Mouse (Mus musculus) embryonic stem cell, embryonic (primary cell): ENCODE measurements around the gene Mrpl4.

Experiments used
- CTCF ChIA-PET, 4 experiments: fragments of 300-600 bp in 2 of 4; fragments of 350-600 bp in 2 of 4; sonication (Branson Sonifier 250); formaldehyde crosslinking; loops; one replicate each; lab custom pipeline; 2022; ENCODE audit warnings: inconsistent platforms in 2 of 4; lab: Charles Lee
- POLR2A ChIA-PET, 4 experiments: fragments of 300-600 bp in 2 of 4; fragments of 350-600 bp in 2 of 4; sonication (Branson Sonifier 250); formaldehyde crosslinking; loops; one replicate each; lab custom pipeline; 2022; ENCODE audit warnings: antibody characterized with exemption in 4 of 4, inconsistent platforms in 1 of 4; lab: Charles Lee

Mrpl4 gene

DNA sequence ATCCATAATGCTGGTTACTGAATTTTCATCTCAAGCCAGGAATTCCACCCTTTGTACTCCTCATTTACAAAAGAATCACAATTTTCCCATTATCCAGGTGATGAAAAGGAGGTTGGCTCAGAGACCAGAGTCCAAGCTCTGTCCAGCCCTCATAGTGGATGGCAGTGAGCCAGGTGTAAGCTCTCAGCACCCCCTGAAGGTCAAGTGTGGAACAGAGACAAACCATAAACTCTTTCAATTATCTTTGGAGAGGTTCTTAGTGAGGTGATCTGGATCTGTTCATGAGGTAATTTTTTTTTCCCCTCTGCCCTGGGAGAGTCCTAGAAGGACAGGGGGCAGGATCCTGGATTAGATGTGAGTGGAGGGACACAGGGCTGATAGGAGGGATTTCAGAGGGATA lies 1.7 kb upstream of the Mrpl4 start:
- ChIA-PET POLR2A (interaction anchor here (0.6 to 19.7 kb wide), 40 partner anchors 9 to 299 kb away, joined by 3 to 411 read pairs (median 4); partner anchors contain the start of genes Eif3g (in 3 of the 4), Gm38431 (in 2 of the 4), Raver1 (in 2 of the 4) and S1pr2 (in 2 of the 4)), CTCF (interaction anchor here (0.6 to 2.2 kb wide), 32 partner anchors 9 to 260 kb away, joined by 3 to 12 read pairs (median 4); partner anchors contain the start of gene Eif3g (in 4 of the 4))

DNA sequence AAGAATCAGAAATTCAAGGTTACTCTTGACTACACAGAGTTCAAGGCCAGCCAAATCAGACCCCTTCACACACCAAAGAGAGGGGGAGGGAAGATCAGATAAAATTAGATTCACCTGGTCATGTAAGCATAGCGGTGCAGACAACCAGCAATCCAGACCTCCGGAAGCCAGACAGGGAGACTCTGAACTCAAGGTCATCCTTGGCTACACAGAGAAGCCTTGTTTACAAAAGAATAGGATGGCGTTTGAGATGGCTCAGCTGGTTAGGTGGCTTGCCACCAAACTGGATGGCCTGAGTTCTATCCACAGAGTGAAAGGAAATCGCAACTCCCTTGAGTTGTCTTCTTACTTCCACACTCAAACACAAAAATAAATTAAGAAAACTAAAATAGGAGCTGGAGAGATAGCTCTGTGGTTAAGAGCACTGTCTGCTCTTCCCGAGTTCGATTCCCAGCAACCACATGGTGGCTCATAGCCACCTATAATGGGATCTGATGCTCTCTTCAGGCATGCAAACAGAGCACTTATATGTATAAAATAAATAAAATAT lies 812 bp upstream of the Mrpl4 start:
- ChIA-PET POLR2A (interaction anchor here (0.6 to 19.7 kb wide), 33 partner anchors 8 to 219 kb away, joined by 3 to 411 read pairs (median 5); partner anchors contain the start of genes Icam1 (in 3 of the 4), S1pr2 (in 3 of the 4), Eif3g (in 2 of the 4) and Icam4 (in 1 of the 4)), CTCF (interaction anchor here in 3 of 4 experiments (1.0 to 2.2 kb wide), 12 partner anchors 13 to 103 kb away, joined by 3 to 8 read pairs (median 4); partner anchors contain the start of gene Eif3g (in 3 of the 3))

DNA sequence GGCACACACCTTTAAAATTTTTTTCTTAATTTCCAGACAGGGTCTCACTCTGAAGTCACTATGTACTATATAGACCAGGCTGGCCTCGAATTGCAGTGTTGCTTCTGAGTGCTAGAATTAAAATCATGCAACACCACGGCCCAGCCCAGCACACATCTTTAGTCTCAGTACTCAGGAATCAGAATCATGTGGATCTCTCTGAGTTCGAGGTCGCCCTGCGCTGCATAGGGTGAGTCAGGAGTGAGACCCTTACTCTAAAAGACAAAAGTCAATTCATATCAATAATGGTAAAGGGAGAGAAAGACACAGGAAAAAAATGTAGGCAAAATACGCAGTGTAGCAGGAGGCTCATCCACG lies 290 bp upstream of the Mrpl4 start:
- ChIA-PET CTCF (interaction anchor here in 2 of 4 experiments (1.0 to 2.0 kb wide), 3 partner anchors 103 to 171 kb away, joined by 3 to 8 read pairs (median 6); partner anchors contain the start of gene Eif3g (in 1 of the 2)), POLR2A (interaction anchor here (0.6 to 19.7 kb wide), 38 partner anchors 12 to 124 kb away, joined by 3 to 411 read pairs (median 6); partner anchors contain the start of genes Icam1 (in 4 of the 4), S1pr2 (in 3 of the 4), Eif3g (in 2 of the 4) and Icam4 (in 2 of the 4))

DNA sequence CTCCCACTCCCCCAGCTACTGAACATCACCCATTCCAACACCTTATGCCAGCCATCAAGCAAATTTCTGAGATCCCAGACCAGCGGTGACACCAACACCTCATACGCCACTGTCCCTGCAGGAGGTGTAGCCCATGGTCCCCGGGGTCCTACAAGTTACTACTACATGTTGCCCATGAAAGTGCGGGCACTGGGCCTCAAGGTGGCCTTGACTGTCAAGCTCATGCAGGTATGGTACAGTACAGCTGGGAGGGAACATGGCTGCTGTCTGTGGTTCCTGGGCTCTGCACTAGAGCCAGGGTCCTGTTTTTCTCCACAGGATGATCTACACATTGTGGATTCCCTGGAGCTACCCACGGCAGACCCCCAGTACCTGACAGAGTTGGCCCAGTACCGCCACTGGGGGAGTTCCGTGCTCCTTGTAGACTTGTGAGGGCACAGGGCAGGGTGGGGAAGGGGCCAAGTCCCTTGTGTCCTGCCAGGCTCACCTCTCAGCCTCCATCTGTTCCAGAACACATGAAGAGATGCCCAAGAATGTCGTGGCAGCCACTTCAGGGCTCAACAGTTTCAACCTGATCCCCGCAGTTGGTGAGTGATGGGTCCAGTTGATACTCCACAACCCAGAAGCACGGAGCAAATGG lies 4.9 kb downstream of the Mrpl4 start:
- POLR2A ChIA-PET, result interaction anchor here in 3 of 4 experiments (0.6 to 3.6 kb wide), 15 partner anchors 8 to 211 kb away, joined by 3 to 13 read pairs (median 4); partner anchors contain the start of genes Icam1 (in 2 of the 3), Gm38431 (in 1 of the 3), Icam4 (in 1 of the 3) and Raver1 (in 1 of the 3)
- CTCF ChIA-PET, result interaction anchor here (0.5 to 2.3 kb wide), 14 partner anchors 22 to 1059 kb away, joined by 3 to 7 read pairs (median 4); partner anchors contain the start of genes Icam4 (in 3 of the 4) and Eif3g (in 1 of the 4)

DNA sequence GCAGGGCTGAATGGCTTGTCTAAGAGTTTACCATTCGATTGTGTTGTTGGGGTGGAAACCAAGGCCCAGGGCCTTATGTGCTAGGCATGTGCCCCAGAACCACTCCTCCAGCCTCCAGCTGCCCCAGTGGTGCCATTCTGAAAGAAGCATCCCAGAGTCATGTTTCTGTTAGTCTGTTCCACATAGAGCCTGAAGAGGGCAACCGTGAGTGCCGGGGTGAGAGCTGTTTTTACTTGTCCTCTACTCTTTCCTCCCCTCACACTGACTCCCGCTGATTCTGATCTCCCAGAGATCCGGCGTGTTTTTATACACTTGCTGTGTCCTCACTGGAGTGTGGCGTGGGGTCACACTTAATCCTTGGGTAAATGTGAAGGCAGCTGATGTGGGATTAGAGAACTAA lies 5.5 kb downstream of the Mrpl4 start:
- POLR2A ChIA-PET, result interaction anchor here in 3 of 4 experiments (0.6 to 3.6 kb wide), 18 partner anchors 9 to 211 kb away, joined by 3 to 13 read pairs (median 4); partner anchors contain the start of genes Gm38431 (in 2 of the 3), Raver1 (in 2 of the 3), Eif3g (in 1 of the 3) and Icam1 (in 1 of the 3)
- CTCF ChIA-PET, result interaction anchor here (0.5 to 2.3 kb wide), 21 partner anchors 10 to 1058 kb away, joined by 3 to 8 read pairs (median 4); partner anchors contain the start of genes Icam4 (in 3 of the 4) and Eif3g (in 2 of the 4)

DNA sequence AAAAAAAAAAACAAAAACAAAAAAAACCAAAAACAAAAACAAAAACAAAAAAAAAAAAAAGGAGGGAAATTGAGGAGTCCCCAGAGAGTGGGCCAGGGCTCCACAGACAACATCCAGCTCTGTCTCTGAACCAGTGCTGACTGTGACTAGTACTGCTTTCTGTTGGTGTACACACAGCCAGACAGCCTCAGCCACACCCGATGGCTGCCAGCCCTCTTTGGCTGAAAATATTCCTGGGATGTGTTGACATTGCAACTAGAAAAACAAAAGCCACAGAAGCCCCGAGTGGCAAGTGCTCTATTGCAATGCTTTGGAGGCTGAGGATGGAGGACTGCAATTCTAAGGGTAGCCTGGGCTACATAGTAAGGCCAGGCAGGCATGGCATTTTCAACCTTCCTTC lies 7.8 kb downstream of the Mrpl4 start:
- POLR2A ChIA-PET, result interaction anchor here in 3 of 4 experiments (0.5 to 1.3 kb wide), 10 partner anchors 9 to 348 kb away, joined by 3 read pairs; no protein-coding TSS in a partner anchor
- CTCF ChIA-PET, result interaction anchor here in 2 of 4 experiments (0.6 to 1.4 kb wide), 5 partner anchors 10 to 127 kb away, joined by 3 to 5 read pairs (median 3); partner anchors contain the start of gene Icam4 (in 1 of the 2)

DNA sequence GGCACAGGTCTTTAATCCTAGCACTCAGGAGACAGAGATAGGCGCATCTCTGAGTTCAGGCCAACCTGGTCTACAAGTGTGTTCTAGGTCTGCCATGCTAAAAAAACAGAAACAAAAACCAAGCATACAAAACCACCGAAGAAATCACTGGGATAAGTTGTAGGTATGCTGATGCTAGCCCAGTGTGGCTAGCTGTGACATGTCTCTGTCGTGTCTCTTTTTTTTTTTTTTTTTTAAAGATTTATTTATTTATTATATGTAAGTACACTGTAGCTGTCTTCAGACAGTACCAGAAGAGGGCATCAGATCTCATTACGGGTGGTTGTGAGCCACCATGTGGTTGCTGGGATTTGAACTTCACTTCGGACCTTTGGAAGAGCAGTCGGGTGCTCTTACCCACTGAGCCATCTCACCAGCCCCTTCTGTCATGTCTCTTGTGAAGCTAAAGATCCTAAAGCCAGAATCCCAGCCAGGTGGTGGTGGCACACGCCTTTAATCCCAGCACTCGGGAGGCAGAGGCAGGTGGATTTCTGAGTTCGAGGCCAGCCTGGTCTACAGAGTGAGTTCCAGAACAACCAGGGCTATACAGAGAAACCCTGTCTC lies 8.5 kb downstream of the Mrpl4 start:
- CTCF ChIA-PET, result interaction anchor here in 3 of 4 experiments (0.6 to 1.9 kb wide), 7 partner anchors 18 to 419 kb away, joined by 3 to 15 read pairs (median 4); partner anchors contain the start of genes Icam4 (in 1 of the 3) and Icam5 (in 1 of the 3)
- POLR2A ChIA-PET, result interaction anchor here in 3 of 4 experiments (0.6 to 6.7 kb wide), 15 partner anchors 8 to 130 kb away, joined by 3 to 51 read pairs (median 3); partner anchors contain the start of genes Gm38431 (in 1 of the 3), Icam5 (in 1 of the 3) and Raver1 (in 1 of the 3)

DNA sequence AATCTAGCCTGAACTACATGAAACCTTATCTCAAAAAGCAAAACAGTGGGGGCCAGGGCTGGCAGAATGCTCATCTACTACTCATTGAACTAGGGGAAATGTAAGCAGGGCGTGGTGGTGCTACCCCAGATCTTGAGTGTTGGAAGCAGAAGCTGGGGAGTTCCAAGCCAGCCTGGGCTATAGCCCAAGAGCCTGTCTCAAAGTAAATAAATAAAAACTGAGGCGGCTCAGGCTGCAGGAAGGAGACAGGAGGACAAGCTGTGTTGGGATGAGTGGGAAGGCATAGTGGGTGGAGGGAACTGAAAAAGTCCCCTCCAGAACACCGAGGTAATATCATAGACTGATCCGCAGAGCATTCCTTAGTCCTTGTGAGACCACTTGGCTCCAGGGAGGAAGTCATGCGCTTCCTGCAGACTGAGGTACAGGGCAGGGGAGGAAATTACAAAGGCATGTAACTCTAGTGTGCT lies 9.3 kb downstream of the Mrpl4 start:
- ChIA-PET POLR2A (interaction anchor here (0.7 to 6.7 kb wide), 20 partner anchors 9 to 209 kb away, joined by 3 to 51 read pairs (median 4); partner anchors contain the start of genes Gm38431 (in 2 of the 4), Icam5 (in 2 of the 4) and Raver1 (in 2 of the 4)), CTCF (interaction anchor here in 3 of 4 experiments (0.6 to 1.9 kb wide), 6 partner anchors 10 to 156 kb away, joined by 3 to 15 read pairs (median 4); partner anchors contain the start of genes Icam4 (in 2 of the 3) and Icam5 (in 1 of the 3))

DNA sequence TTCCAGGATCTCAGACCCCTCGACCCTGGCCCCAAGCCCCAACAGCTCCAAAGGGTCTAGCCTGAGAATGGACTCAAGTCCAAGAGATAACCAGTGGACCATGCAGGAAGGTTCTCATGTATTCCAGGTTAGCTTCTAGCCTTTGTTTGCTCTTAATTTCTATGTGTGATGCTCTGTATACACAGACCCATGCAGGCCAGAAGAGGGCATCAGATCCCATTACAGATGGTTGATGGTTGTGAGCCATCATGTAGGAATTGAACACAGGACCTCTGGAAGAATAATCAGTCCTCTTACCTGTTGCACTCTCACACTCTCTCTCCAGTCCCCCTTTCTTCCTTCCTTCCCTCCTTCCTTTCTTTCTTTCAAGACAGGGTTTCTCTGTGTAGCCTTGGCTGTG lies 9.8 kb downstream of the Mrpl4 start:
- ChIA-PET CTCF (interaction anchor here (0.6 to 1.9 kb wide), 10 partner anchors 9 to 827 kb away, joined by 3 to 15 read pairs (median 4); partner anchors contain the start of genes Icam4 (in 2 of the 4) and Icam5 (in 1 of the 4)), POLR2A (interaction anchor here (0.6 to 6.7 kb wide), 19 partner anchors 9 to 208 kb away, joined by 3 to 51 read pairs (median 4); partner anchors contain the start of genes Gm38431 (in 2 of the 4), Icam5 (in 2 of the 4) and Raver1 (in 2 of the 4))

DNA sequence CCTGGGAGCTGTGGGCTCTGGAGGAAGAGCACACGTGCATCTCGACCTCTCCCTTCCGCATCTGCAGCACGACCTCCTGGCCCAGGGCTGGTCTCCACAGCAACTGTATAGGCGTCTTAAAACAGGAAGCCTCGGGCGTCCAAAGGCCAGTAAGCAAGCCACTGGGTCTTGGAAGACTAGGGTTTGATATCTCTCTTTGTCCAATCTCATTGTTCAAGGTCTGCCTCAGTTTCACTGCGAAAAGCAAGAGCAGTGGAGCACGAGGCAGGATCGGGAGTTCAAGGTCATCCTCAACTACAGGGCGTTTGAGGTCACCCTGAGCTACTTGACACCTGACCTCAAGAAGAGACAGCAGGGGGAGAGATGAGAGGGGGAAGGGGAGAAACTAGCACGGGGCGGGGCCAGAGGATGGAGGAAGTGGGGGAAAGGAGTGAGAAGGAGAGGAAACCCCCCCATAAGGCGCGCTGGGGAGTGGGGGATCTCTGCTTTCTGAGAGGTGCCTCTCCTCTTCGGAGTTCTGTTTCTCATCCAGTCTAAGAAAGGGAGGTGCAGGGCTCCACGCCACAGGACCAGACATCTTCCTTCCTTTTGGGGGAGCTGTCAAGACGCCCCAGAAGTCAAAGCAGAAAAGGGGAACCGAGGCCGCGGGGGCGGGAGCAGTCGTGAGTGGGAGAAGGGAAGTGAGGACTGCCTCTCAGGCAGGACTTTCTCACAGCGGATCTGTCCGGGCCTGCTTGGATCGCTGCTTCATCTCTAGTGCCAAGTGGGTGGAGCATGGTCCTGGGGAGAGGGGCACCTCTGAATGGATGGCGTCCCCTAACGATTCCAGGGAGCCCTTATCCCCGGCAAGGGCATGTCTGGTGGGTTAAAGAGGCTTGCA lies 12.4 kb downstream of the Mrpl4 start:
- ChIA-PET CTCF (interaction anchor here (0.6 to 2.2 kb wide), 10 partner anchors 15 to 265 kb away, joined by 3 to 20 read pairs (median 6); partner anchors contain the start of genes Icam4 (in 2 of the 4) and Ppan (in 1 of the 4)), POLR2A (interaction anchor here (0.6 to 7.0 kb wide), 123 partner anchors 8 to 1365 kb away, joined by 3 to 264 read pairs (median 5); partner anchors contain the start of genes Mrpl4 (in 4 of the 4), Eif3g (in 3 of the 4), Gm38431 (in 3 of the 4) and Icam5 (in 3 of the 4))

DNA sequence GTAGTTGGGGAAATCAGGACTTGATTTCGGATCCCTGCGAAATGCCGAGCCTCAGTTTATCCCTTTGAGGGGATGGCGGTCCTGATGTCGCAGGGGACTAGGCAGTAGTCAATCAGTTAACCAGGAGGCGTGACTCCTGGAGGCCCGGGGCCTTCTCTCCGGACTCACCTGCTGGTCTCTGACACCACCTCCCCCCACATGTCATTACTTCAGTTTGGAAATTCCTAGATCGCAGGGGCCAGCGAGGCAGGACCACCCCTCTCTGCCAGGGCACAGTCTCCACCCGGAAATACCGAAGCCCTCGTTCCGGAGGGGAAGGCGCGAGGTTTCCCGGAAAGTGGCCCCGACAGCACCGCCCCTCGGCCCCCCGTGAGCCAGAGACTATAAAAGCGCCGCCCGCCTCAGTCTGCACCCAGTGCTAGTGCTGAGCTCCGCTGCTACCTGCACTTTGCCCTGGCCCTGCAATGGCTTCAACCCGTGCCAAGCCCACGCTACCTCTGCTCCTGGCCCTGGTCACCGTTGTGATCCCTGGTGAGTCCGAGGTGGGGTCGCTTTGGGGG lies 13.1 kb downstream of the Mrpl4 start, which contains the start of gene Icam1:
TSS of gene Icam1 (plus strand) at position 415 of the 560 bp plus-strand sequence.
- ChIA-PET CTCF (interaction anchor here (0.5 to 2.2 kb wide), 8 partner anchors 14 to 205 kb away, joined by 3 to 20 read pairs (median 4); partner anchors contain the start of genes Icam4 (in 2 of the 4) and Eif3g (in 1 of the 4)), POLR2A (interaction anchor here (0.6 to 7.0 kb wide), 112 partner anchors 9 to 417 kb away, joined by 3 to 264 read pairs (median 5); partner anchors contain the start of genes Eif3g (in 4 of the 4), Mrpl4 (in 4 of the 4), Icam4 (in 3 of the 4) and Icam5 (in 3 of the 4))

DNA sequence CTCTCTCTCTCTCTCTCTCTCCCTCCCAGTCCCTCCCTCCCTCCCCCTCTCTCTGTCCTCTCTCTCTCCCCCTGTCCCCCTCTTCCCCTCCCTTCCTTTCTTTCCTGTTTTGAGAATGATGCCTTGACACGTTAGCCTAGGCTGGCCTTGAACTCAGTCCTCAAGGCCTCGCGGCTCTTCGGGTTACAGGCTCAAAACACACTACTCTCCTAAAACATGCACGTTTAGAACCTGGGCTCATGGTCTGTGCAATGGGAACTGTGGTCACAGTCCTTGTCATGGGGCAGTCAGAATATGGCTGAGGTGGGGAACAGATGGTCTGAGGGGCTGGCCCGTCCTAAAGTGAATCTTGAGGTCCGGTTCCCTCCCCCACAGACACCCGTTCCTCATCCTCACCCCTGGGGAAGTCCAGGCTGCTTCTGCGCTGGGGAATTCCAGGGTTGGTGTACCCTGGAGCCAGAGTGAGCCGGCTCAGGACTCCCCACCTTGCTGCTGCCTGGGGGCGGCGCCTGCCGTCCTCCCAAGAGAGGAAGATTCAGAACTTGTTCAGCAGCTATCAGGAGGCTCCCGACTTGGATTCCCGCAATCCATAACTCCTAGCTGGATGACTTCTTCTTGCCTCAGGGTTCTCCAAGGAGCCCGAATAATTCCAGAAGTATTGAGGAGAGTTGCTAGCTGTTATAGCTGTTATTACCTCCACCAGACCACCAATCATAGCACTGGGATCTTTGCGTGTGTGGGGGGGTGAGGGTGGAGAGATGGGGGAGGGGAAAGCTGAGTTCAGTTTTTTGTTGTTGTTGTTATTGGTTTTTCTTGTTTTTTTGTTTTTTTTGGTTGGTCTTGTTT lies 14.0 kb downstream of the Mrpl4 start:
- CTCF ChIA-PET, result interaction anchor here in 3 of 4 experiments (0.5 to 2.2 kb wide), 9 partner anchors 13 to 204 kb away, joined by 3 to 20 read pairs (median 4); partner anchors contain the start of genes Icam4 (in 2 of the 3) and Eif3g (in 1 of the 3)

DNA sequence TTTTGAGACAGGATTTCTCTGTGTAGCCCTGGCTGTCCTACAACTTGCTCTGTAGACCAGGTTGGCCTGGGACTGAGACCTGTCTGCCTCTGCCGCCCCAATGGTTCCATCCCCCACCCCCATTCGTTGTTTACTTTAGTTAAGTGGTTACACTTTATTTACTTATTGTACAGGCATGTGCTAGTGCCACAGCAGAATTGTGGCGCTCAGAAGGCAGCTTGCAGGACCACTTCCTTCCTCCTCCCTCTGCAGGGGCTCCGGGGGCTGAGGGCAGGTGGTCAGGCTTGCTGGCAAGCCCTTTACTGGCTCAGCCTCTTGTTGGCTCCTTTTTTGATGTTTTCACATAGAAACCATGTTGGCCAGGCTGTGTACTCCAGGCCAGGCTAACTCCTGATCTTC lies 14.6 kb downstream of the Mrpl4 start:
- ChIA-PET CTCF (interaction anchor here in 2 of 4 experiments (1.2 to 2.2 kb wide), 5 partner anchors 13 to 203 kb away, joined by 3 to 10 read pairs (median 6); partner anchors contain the start of genes Eif3g (in 1 of the 2) and Icam4 (in 1 of the 2)), POLR2A (interaction anchor here in 3 of 4 experiments (0.5 to 7.0 kb wide), 53 partner anchors 9 to 273 kb away, joined by 3 to 264 read pairs (median 4); partner anchors contain the start of genes Icam4 (in 3 of the 3), Icam5 (in 3 of the 3), Gm38431 (in 2 of the 3) and Raver1 (in 2 of the 3))

More for the DNA sequence above, 14.0 kb downstream of the Mrpl4 start:
- POLR2A ChIA-PET, result interaction anchor here (0.5 to 7.0 kb wide), 125 partner anchors 10 to 416 kb away, joined by 3 to 264 read pairs (median 4); partner anchors contain the start of genes Mrpl4 (in 4 of the 4), Eif3g (in 3 of the 4), Icam4 (in 3 of the 4) and Icam5 (in 3 of the 4)
